Mouse (Mus musculus) lung, postnatal 0 days (tissue): ENCODE data around the gene Shroom3.

Experiments used
- CTCF ChIP-seq: IDR thresholded peaks from 2 replicates; pipeline ENCODE4 v1.5.1; 2016; ENCODE audit warnings: antibody characterized with exemption, mild to moderate bottlenecking
- EP300 ChIP-seq: IDR thresholded peaks from 2 replicates; pipeline ENCODE4 v1.6.1; 2016; ENCODE audit warnings: antibody characterized with exemption, mild to moderate bottlenecking, control low read depth

GRCm38 (mm10) chr5:92725935-92726334, 42.7 kb downstream of the Shroom3 start:
- peak; percentile 90 for TF ChIP-seq CTCF
- no peak for TF ChIP-seq EP300
